Mouse (Mus musculus): Measurements from ENCODE around the gene Sulf2. TPM values are rescaled to one million over a fixed set of nuclear protein-coding genes. Genes with fewer than 3 reads are reported as not detected.
"Not testable (repeated sequence)": the region's sequence is repeated elsewhere in the genome, so short reads cannot be mapped to it uniquely, and the experiment has no call there.

The Sulf2 gene
- polyA plus RNA-seq, 1 experiment = 234 TPM

DNA sequence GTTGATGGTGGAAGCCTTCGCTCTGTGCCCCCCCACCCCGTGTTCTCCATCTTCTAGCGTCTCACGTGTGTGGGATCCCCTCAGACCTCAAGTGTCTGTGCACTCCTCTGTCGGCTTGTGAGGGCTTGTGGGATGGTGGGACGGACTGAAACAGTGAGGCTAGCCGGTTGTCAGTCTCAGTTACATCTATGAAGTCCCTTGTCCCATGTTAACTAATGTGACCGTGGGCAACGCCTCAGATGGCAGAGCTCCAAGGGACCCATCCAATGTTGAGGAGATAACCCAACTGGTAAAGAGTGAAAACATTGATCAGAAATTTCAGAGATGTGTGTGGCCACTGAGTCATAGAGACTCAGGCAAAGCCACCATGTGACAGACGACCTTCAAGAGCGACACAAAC, 33.7 kb upstream of the Sulf2 start:
- Histone ChIP-seq H3K4me1 (ENCODE audit: control insufficient read depth, insufficient read depth, low read length) (no peaks in the 10 kb centered on the region), H3K4me3 (ENCODE audit: insufficient read depth, low read length) (no peak overlapping the region), H3K27ac (ENCODE audit: insufficient read depth, low read length) (no peak overlapping the region)
- no peak for TF ChIP-seq CTCF (IDR thresholded peaks at IDR 0.05; ENCODE audit: borderline replicate concordance, insufficient read depth, low read length)
- TF ChIP-seq POLR2A (IDR thresholded peaks at IDR 0.05; ENCODE audit: low read depth, low read length) = no peak

DNA sequence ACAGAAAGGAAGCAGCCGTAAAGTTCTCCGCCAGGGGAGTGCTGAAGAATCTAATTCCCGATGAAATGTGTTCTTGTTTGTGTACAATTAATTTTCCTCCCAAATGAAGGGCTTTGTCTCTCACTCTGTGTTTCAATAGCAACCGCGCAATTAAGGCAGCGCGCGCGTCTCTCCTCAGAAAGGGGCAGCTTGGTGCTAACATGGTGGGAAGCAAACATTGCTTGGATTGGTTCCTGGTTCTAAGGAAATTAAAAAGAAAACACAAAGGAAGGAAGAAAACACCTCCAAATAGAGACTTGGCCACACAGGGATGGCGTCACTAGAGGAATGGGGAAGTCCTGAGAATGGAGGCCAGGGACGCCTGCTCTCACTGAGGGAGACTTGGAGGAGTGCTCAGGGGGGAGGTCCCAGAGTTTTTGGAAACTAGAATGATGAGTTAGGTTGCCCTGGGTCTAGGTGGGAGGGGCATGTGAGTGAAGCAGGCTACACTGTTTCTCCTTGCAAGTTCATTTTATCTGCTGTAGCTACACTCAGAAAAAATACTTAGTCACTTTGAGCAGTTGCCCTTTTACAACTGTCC, 32.5 kb upstream of the Sulf2 start:
- not testable (repeated sequence) for H3K27ac ChIP-seq (ENCODE audit: insufficient read depth, low read length); H3K4me3 ChIP-seq (ENCODE audit: insufficient read depth, low read length); H3K4me1 ChIP-seq (ENCODE audit: control insufficient read depth, insufficient read depth, low read length)

DNA sequence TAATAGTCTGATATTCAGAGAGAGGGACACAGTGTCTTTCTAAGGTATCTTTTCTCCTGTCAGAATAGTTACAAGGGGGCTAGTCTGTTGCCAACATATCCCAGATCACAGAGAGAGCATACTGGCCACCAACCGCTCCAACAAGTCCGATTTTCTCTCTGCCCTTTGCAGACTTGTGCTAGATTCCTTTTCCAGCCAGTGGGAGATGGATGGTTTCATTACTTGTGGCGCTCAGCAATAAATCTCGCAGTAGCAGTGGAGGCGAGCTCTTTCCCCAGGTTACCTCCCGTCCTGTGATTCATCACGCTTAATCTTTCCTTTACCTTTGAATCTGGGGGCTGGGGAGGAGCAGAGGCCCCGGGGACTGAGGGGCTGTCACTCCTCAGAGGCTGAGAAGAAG, 31.9 kb upstream of the Sulf2 start:
- not testable (repeated sequence) for H3K4me3 ChIP-seq (ENCODE audit: insufficient read depth, low read length); H3K27ac ChIP-seq (ENCODE audit: insufficient read depth, low read length); H3K4me1 ChIP-seq (ENCODE audit: control insufficient read depth, insufficient read depth, low read length)

DNA sequence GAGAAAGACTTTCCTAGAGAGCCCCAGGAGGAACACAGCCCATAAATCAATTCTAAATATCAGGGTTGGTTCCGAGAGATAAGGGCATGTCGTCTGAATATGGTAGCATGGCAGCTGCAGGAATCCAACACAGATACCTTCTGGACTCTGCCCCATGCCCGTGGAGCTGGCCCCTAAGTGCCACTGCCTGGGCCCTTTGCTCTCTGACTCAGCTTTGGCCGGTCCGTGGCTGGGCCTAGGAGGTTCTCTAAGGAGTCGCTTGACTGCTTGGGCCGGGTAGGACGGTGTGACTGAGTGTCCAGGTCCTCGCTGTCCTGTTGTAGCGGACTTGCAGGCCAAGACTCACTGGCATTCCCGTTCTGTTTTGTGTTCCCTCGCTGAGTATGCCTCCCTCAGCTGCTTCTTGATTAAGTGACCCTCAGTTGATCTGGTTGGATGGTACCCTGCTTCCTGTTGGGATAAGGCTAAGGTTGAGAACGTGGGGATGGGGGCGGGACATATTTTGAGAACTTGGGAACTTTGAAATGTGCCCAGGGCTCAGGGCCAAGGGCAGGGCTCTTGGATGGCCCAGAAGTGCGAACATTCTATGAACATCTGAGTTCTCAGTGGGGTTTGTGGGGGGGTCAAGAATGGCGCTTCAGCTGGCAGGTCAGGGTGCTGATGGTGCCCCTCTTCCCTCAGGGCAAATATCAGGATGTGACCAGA, 30.9 kb upstream of the Sulf2 start:
- Histone ChIP-seq H3K4me3 (ENCODE audit: insufficient read depth, low read length) (no peak overlapping the region), H3K27ac (ENCODE audit: insufficient read depth, low read length) (no peak overlapping the region), H3K4me1 (ENCODE audit: control insufficient read depth, insufficient read depth, low read length) (no peaks in the 10 kb centered on the region)
- TF ChIP-seq CTCF (IDR thresholded peaks at IDR 0.05; ENCODE audit: borderline replicate concordance, insufficient read depth, low read length) (no peak), POLR2A (IDR thresholded peaks at IDR 0.05; ENCODE audit: low read depth, low read length) (no peak)

DNA sequence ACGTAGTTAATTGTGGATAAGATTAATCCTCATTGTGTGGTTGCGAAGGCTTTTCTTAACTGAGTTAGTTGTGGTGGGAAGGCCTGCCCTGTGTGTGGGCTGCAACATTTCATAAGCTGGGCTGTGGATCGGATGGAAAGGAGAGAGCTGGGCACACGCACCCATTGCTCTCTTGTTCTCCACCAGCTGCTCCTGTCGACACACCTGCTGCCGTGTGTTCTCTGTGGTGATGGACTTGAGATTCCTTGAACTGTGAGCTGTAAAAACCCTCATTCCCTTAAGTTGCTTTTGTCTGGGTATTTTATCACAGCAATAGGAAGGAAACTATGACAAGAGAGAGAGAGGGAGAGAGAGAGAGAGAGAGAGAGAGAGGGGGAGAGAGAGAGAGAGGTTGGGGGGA, 30.3 kb upstream of the Sulf2 start:
- peaks cover 2% of the 10 kb centered on the region; the same call in 1 of the 2 replicates for H3K4me1 ChIP-seq (ENCODE audit: control insufficient read depth, insufficient read depth, low read length)
- TF ChIP-seq CTCF (IDR thresholded peaks at IDR 0.05; ENCODE audit: borderline replicate concordance, insufficient read depth, low read length) (no peak), POLR2A (IDR thresholded peaks at IDR 0.05; ENCODE audit: low read depth, low read length) (no peak)
- H3K27ac ChIP-seq (ENCODE audit: insufficient read depth, low read length) = no peak overlapping the region
- no peak overlapping the region for H3K4me3 ChIP-seq (ENCODE audit: insufficient read depth, low read length)

DNA sequence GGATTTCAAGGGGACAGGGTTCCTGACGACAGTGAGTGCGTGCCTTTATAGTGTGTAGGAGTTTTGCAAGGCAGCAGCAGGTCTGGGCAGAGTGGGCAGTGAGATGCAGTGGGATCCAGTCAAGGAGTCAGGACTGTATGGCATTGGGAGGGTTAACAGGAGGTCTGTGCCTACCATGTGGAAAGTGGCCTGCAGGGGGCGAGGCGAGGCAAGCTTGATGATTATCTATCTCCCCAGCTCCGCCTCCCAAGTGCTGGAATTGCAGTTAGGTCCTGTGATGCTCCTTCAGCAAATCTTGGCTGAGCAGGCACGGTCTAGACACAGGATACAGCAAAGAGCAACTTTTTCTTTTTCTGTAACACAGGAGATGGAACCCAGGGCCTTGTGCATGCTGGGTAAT, 29.0 kb upstream of the Sulf2 start:
- Histone ChIP-seq H3K4me1 (ENCODE audit: control insufficient read depth, insufficient read depth, low read length) (peaks cover 3% of the 10 kb centered on the region; the same call in 1 of the 2 replicates), H3K27ac (ENCODE audit: insufficient read depth, low read length) (no peak overlapping the region)
- TF ChIP-seq POLR2A (IDR thresholded peaks at IDR 0.05; ENCODE audit: low read depth, low read length) (no peak), CTCF (IDR thresholded peaks at IDR 0.05; ENCODE audit: borderline replicate concordance, insufficient read depth, low read length) (peak; percentile 15; the same call in 1 of the 2 replicates)

DNA sequence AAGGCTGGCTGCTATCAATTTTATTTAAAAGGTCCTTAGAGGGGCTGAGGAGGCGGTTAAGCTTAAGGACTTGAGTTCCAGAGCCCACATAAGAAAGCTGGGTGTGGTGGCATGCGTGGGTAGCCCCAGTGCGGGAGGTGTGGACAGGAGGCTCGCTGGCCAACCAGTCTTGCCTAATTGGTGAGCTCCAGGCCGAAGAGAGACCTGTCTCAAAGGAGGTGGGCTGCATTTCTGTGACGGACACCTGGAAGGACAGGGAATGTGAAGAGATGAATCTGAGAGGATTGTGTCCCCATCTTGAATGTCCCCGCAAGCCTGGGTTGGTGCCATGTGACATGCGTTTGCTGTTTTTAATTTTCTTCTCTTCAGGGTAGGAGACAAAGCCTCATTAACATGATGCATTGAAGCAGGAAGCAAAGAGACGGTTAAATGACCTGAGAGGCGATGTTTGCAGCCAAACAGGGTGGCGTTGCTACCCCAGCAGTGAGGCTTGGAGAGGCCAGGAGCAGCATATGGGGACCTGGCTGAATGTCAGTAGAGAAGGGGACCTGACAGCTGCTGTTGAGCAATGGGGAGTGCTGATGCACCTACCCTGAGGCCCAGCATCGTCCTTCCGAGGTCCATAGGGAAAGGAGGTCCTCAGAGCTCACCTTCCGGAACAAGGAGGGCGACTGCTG, 26.7 kb upstream of the Sulf2 start:
- Histone ChIP-seq H3K27ac (ENCODE audit: insufficient read depth, low read length) (no peak overlapping the region), H3K4me3 (ENCODE audit: insufficient read depth, low read length) (no peak overlapping the region), H3K4me1 (ENCODE audit: control insufficient read depth, insufficient read depth, low read length) (peaks cover 3% of the 10 kb centered on the region; the same call in 1 of the 2 replicates)
- TF ChIP-seq CTCF (IDR thresholded peaks at IDR 0.05; ENCODE audit: borderline replicate concordance, insufficient read depth, low read length) = no peak
- TF ChIP-seq POLR2A (IDR thresholded peaks at IDR 0.05; ENCODE audit: low read depth, low read length) = no peak

More for the DNA sequence above, 29.0 kb upstream of the Sulf2 start:
- no peak overlapping the region for H3K4me3 ChIP-seq (ENCODE audit: insufficient read depth, low read length)

DNA sequence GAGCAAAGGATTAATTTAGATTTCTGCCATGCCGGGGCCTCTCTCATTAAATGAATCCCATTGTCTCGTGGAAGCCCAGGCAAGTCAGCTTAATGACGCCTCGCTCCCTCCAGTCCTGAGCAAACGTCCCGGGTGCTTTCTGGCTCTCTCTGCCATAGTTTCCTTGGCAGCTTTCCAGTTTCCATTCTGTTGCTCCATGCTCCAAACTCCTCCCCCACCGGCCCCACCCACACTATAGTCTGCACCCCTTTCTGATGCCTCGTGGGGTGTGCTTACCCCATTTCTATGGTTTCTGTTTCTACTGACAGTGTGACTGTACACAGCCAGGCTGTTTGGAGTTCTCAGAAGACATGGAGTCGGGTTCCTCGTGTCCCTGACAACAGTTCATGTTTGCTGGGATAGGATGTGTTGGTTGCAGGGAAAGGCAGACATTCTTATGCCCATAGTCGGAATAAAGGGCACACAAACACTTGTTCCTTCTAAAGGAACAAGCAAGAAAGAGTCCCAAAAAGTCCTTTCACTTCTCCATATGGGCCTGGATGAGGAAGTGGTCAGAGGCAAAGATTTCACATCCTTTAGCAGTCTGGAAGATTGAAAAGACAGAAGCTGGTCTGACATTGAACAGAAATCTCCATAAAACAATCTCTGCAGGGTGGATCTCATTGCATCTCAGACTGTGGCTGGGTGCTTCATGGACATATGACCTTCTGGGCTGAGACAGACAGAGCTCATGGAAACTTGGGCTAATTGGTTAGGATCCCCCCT, 25.5 kb upstream of the Sulf2 start:
- Histone ChIP-seq H3K4me1 (ENCODE audit: control insufficient read depth, insufficient read depth, low read length) (peaks cover 3% of the 10 kb centered on the region; the same call in 1 of the 2 replicates), H3K4me3 (ENCODE audit: insufficient read depth, low read length) (no peak overlapping the region), H3K27ac (ENCODE audit: insufficient read depth, low read length) (peak overlapping the region; percentile 85)
- 0 out of 2 replicates have a peak, but pooled peaks have one; percentile 8 for TF ChIP-seq POLR2A (IDR thresholded peaks at IDR 0.05; ENCODE audit: low read depth, low read length)
- TF ChIP-seq CTCF (IDR thresholded peaks at IDR 0.05; ENCODE audit: borderline replicate concordance, insufficient read depth, low read length) = no peak

DNA sequence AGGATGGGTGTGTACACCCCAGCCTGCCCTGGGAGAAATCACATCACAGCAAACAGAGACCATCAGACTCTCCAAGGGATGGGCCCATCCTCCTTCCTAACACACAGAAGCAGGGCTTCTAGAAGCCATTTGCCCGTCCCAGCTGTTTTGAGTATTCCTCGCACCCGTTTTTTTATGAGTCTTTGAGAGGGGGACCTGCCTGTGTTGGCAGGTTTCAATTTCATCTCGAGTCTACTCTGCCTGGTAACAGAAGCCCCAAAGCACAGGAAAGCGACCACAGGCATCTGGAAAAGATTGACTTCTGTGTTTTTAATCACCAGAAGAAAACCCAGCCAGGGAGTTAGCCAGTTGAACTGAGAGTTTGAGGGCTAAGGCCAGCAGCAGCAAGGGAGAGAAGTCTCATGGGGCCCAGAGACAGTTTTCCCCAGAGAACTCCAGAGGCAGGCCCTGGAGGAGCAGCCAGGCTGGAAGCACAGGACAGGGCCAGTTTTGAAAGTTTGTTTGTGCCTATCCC, 24.7 kb upstream of the Sulf2 start:
- no peak for TF ChIP-seq CTCF (IDR thresholded peaks at IDR 0.05; ENCODE audit: borderline replicate concordance, insufficient read depth, low read length)
- Histone ChIP-seq H3K27ac (ENCODE audit: insufficient read depth, low read length) (peak overlapping the region; percentile 85), H3K4me1 (ENCODE audit: control insufficient read depth, insufficient read depth, low read length) (peaks cover 3% of the 10 kb centered on the region; the same call in 1 of the 2 replicates), H3K4me3 (ENCODE audit: insufficient read depth, low read length) (no peak overlapping the region)
